Mouse (Mus musculus): ENCODE data around the gene Nme7.

DNA sequence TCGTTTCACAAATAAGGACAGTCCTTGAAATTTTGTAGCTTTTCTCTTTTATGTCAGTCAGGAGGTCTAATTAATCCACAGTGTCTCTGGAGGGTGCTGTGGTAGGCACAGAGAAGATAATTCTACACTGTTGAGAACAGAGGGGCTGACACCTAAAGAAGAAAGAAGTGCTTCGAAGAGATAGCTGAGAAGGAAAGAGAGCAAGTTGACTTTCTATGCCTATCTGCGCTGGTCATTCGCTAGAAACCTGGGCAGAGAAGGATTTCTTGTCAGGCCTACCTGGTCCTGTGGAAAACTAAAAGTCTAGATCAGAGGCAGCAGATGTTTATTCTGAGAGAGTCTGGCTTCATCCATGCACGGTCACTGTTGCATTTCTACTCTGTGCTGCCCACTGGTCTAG is 10.2 kb downstream of the Nme7 start:
- TF ChIP-seq CTCF (conservative IDR thresholded peaks at IDR 0.05; ENCODE audit: insufficient read depth, insufficient read length, low read depth, low read length), result no peak
- no peak for TF ChIP-seq POLR2A (IDR thresholded peaks at IDR 0.05; ENCODE audit: low read depth, low read length)

Measured in kidney, adult 2 months (tissue).